Mouse (Mus musculus): ENCODE measurements at regions not wholly inside any gene's neighbourhood (a gene's known extent, or its start where the extent isn't known, plus 50 kb on each side); places are given as distances from the start of the nearest gene placed in this dataset.

DNA sequence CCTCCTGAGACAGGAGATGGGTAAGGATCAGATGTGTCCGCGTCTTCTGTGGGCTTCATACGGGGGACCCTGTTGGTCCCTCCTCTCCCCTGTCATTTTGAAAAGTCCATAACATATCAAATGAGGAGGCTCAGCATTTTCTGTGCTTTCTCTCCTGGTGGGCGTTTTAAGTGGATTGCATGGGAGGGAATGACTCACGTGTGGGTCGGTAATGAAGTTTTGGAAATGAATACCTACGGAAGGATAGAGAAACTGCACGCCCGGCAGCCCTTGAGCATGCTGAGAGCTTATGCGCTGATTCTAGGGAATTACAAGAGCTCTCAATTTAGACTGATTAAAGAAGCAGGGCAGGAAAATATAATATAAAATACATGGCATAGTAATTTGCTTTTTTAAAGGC lies 85.4 kb upstream of the 1700024P04Rik start:
- Histone ChIP-seq H3K4me2 (replicated peaks) (no peak overlapping the region), H3K27ac (no peak overlapping the region), H3K4me1 (replicated peaks) (peaks cover 10% of the 10 kb centered on the region), H3K9ac (no peak overlapping the region), H3K4me3 (replicated peaks) (no peak overlapping the region), H3K9me3 (no peaks in the 10 kb centered on the region), H3K27me3 (replicated peaks) (no peaks in the 10 kb centered on the region), H3K36me3 (no peaks in the 10 kb centered on the region)
- WGBS, result 95% methylated on average over 10 of the region's 10 CpGs
- no peak for ATAC-seq

DNA sequence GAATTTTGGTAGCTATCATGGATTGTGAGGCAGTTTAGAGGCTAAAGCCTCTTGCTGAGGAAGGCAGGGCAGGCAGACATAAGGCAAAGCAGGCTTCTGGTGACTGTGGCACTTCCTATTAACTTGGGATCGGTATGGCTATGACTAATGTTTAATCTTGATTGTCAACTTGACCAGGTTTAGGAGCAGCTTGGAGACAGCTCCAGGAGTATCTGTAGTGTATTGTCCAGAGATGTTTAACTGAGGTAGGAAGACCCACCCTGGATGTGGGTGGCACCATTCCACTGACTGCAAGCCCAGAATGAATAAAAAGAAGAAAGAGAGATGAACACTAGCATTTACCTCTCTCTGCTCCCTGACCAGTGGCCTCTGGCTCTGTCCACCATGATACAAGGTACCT lies 83.1 kb upstream of the 1700024P04Rik start:
- 80% methylated on average over 1 of the region's 1 CpGs for WGBS
- Histone ChIP-seq H3K27ac (no peak overlapping the region), H3K9ac (no peak overlapping the region), H3K27me3 (replicated peaks) (no peaks in the 10 kb centered on the region), H3K4me3 (replicated peaks) (no peak overlapping the region), H3K4me2 (replicated peaks) (no peak overlapping the region), H3K36me3 (no peaks in the 10 kb centered on the region), H3K4me1 (replicated peaks) (peaks cover 10% of the 10 kb centered on the region), H3K9me3 (no peaks in the 10 kb centered on the region)
- no peak for ATAC-seq

DNA sequence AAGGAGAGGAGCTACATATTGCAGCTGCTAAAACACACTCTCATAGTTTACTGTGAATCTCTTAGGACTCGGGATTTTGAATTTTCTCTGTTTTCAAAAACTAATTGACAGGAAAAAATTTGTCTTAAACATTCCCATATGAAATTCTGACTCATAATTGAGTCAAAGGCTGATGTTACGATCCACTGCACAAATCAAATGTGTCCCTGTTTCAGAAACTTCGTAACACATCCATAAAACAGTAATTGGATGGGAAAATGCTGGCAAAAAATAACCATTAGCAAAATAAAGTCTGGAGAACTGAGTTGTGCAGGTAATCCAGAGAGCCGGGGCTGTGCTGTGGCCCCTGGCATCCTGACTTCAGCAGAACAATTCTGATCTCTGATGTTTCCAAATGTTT lies 79.1 kb upstream of the 1700024P04Rik start:
- Histone ChIP-seq H3K4me1 (replicated peaks) (no peaks in the 10 kb centered on the region), H3K27me3 (replicated peaks) (no peaks in the 10 kb centered on the region), H3K4me2 (replicated peaks) (no peak overlapping the region), H3K4me3 (replicated peaks) (no peak overlapping the region), H3K9me3 (no peaks in the 10 kb centered on the region), H3K27ac (no peak overlapping the region), H3K9ac (no peak overlapping the region), H3K36me3 (no peaks in the 10 kb centered on the region)
- 70% methylated on average over 4 of the region's 4 CpGs for WGBS
- ATAC-seq, result no peak

DNA sequence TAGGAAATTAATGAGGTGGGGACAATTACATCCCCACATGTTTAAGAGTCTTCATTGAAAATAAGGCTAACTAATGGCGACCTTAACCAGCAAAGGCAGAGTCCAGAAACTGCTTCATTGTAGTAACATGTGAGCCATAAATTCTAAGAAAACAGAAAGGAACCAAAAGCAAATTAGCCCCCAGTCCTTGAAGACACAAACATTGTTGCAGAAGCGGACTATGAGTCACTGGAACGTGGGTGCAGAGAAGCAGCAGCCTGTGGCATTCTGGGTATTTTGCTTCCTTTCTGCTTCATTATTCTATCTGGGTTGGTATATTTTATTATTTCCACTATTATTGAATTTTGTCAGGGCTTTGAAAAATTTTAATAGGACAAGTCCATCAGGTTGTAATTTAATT lies 78.6 kb upstream of the 1700024P04Rik start:
- Histone ChIP-seq H3K27me3 (replicated peaks) (no peaks in the 10 kb centered on the region), H3K36me3 (no peaks in the 10 kb centered on the region), H3K4me3 (replicated peaks) (no peak overlapping the region), H3K9ac (no peak overlapping the region), H3K4me1 (replicated peaks) (no peaks in the 10 kb centered on the region), H3K9me3 (no peaks in the 10 kb centered on the region), H3K27ac (no peak overlapping the region), H3K4me2 (replicated peaks) (no peak overlapping the region)
- ATAC-seq, result 0 out of 2 replicates have a peak, but pooled peaks have one; percentile 10
- 59% methylated on average over 3 of the region's 3 CpGs for WGBS

DNA sequence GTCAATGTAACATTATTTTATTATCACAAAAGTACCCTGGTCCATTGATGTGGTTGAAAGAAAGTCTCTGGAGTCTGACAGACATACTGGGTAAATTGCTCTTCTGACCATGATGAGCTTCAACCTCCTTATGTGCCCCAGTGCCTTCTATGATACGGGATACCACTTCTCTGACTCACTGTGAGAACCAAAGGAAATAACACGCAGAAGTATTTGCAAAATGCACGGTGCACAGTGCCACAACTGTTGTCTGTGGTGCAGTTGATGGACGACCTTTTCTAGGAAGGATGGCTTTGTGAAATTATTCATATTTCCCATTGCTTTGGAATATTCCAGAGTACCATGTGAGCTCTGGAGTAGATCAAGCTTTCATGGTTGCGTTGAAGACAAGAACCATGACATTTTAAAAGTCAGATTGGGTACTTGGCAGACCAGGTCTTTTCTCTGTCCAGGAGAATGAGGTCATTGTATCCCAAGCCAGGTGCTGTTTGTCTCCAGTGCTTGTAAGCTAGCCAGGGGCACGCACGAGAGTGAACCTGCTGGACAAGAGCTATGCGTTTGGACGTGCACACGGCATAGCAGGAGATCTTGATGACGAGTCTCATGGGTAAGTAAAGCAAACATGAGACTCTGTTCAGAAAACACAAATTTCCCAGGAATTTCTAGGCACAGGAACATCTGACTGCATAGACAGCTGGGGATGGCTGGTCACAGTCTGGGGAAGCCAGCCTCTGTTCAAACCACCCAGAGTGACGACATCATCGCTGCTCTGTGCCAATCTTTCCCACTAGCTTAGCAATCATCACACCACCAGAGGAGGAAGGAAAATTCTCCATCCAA lies 74.0 kb upstream of the 1700024P04Rik start:
- Histone ChIP-seq H3K4me2 (replicated peaks) (no peak overlapping the region), H3K27ac (no peak overlapping the region), H3K4me3 (replicated peaks) (no peak overlapping the region), H3K9ac (no peak overlapping the region), H3K4me1 (replicated peaks) (peaks cover 10% of the 10 kb centered on the region; the same call in 1 of the 2 replicates), H3K9me3 (no peaks in the 10 kb centered on the region), H3K36me3 (no peaks in the 10 kb centered on the region), H3K27me3 (replicated peaks) (no peaks in the 10 kb centered on the region)
- 73% methylated on average over 13 of the region's 13 CpGs for WGBS
- ATAC-seq, result no peak

DNA sequence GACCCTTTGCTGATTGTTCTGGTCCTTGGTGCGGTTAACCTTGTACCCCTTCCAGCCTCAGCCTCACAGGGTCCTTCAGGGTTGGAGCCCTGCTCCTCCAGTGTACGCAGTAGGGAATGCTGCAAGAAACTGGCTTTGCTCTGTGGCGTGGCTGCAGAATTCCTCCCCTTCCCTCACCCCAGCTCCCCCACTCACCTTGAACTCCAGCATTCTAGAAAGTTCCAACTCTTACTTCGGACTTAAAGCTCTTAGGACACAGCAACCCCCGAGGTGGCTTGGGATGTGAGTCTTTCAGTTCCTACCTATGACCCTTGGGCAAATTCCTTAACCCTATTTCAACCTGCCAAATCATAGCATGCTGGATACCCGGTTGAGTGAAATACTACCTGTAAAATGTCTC lies 73.3 kb upstream of the 1700024P04Rik start:
- 74% methylated on average over 6 of the region's 6 CpGs for WGBS
- Histone ChIP-seq H3K9me3 (no peaks in the 10 kb centered on the region), H3K4me1 (replicated peaks) (peaks cover 10% of the 10 kb centered on the region; the same call in 1 of the 2 replicates), H3K36me3 (no peaks in the 10 kb centered on the region), H3K4me3 (replicated peaks) (no peak overlapping the region), H3K4me2 (replicated peaks) (no peak overlapping the region), H3K9ac (no peak overlapping the region), H3K27ac (no peak overlapping the region), H3K27me3 (replicated peaks) (no peaks in the 10 kb centered on the region)
- no peak for ATAC-seq

DNA sequence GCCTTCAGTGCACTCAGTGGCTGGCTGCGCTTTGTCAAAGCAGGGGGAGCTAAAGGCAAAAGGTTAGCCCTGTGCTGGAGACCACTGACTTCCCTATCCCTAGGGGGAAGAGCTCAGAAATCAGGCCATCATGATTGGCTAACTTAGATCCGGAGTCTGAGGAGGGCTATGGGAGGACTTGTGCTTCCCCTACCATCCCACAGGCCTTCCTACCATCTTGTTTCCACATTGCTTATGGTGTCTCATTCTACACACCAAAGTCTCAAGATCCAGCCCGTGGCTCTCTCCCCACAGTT lies 72.9 kb upstream of the 1700024P04Rik start:
- H3K27ac ChIP-seq, result no peak overlapping the region
- 60% methylated on average over 3 of the region's 3 CpGs for WGBS

DNA sequence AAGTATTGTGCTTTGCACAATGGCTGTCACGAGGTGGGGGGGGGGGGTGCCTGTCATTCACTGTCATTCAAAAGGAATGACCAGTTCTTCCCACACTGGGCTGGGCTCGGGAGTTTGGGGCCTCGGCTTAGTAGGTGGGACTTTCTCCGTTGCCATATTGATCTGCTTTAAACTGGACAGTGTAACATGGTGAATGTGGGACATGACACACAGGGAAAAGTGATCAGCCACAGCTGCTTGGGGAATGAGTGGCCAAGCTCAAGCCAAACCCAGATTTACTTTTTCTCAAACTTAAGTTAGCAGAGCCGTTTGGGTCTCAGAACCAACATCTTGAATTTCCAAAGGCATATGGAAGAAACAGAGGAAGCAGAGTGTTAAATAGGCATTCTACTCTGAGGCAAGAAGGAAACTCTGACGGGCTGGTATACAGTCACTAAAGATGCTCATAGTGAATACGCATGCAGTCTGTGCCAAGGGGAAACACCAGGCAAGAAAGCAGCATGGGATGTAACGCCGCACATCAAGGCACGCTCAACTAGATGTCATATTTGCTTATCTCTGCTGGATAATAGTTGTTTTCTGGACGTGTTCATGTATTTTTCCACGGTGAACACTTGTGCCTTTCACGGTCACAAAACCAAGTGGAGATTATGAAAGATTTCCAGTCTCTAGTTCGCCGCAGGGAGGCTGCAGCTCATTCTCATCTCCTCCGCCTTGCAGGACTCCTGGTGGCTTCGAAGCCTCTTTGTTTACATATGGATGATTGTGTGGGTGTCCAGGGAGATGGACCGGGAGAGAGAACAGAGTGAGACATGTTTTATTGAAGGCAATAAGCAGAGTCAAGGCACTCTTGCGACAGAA lies 72.3 kb upstream of the 1700024P04Rik start:
- Histone ChIP-seq H3K27ac (no peak overlapping the region), H3K9me3 (no peaks in the 10 kb centered on the region), H3K4me1 (replicated peaks) (peaks cover 10% of the 10 kb centered on the region; the same call in 1 of the 2 replicates), H3K36me3 (no peaks in the 10 kb centered on the region), H3K27me3 (replicated peaks) (no peaks in the 10 kb centered on the region), H3K4me3 (replicated peaks) (no peak overlapping the region), H3K4me2 (replicated peaks) (no peak overlapping the region), H3K9ac (no peak overlapping the region)
- WGBS, result 54% methylated on average over 19 of the region's 19 CpGs
- peak; percentile 27; the same call in 1 of the 2 replicates for ATAC-seq

More for the DNA sequence above, 72.9 kb upstream of the 1700024P04Rik start:
- Histone ChIP-seq H3K36me3 (no peaks in the 10 kb centered on the region), H3K9me3 (no peaks in the 10 kb centered on the region), H3K4me1 (replicated peaks) (peaks cover 10% of the 10 kb centered on the region; the same call in 1 of the 2 replicates), H3K4me3 (replicated peaks) (no peak overlapping the region), H3K9ac (no peak overlapping the region), H3K27me3 (replicated peaks) (no peaks in the 10 kb centered on the region), H3K4me2 (replicated peaks) (no peak overlapping the region)
- no peak for ATAC-seq

DNA sequence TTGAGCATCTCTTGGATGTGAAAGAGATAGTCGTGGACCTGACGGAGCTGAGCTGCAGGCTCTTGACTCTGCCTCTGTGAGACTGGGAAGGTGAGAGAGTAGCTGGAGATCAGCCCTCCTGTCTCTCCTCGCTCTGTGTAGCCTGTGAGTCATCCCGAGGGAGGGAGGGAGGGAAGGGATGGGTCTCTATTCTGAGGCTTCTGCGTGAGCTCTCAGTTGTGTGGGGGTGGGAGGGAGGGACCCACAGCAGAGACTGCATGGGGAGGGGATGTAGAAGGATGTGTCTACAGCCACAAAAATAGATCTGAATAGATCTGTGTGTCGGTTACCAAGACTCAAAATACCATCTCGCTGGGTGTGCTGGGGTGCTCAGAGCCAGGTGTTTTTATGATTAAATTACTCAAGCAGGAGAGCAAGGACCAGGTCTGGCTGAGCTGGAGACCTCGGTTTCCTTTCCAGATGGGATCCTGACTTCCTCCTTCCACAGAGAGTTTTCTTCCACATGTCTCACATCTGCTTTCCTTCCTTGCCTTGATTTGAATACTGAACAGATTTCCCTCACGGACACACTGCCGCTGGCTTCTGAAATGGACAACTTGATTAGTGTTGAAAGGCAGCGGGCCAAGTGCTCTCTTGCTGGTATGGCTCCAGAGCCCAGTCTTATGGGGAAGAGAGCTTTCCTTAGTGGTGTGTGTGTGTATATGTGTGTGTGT lies 71.4 kb upstream of the 1700024P04Rik start:
- peaks cover 10% of the 10 kb centered on the region; the same call in 1 of the 2 replicates for H3K4me1 ChIP-seq (replicated peaks)
- no peaks in the 10 kb centered on the region for H3K9me3 ChIP-seq
- H3K27ac ChIP-seq, result peak overlapping the region; percentile 27; the same call in 1 of the 2 replicates
- WGBS, result 30% methylated on average over 11 of the region's 11 CpGs
- no peak overlapping the region for H3K4me3 ChIP-seq (replicated peaks)
- H3K36me3 ChIP-seq, result no peaks in the 10 kb centered on the region
- H3K9ac ChIP-seq, result no peak overlapping the region
- H3K4me2 ChIP-seq (replicated peaks), result no peak overlapping the region
- no peaks in the 10 kb centered on the region for H3K27me3 ChIP-seq (replicated peaks)
- peak; percentile 83 for ATAC-seq

DNA sequence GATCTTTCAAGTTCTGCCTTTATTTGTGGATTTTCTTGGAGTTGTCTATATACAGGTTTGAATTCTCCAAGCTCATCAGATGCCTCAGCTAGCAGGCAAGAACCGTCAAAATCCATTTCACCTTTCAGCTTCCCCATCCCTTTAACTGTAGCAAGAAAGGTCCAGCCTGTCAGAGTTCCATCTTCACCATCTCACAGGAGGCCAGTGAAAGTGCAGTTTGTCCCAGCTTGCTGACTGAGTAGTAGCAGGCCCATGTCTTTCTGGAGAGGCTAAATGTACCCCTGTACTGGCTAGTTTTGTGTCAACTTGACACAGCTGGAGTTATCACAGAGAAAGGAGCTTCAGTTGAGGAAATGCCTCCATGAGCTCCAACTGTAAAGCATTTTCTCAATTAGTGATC lies 67.7 kb upstream of the 1700024P04Rik start:
- Histone ChIP-seq H3K4me3 (replicated peaks) (no peak overlapping the region), H3K9ac (no peak overlapping the region), H3K4me1 (replicated peaks) (peaks cover 6% of the 10 kb centered on the region; the same call in 1 of the 2 replicates), H3K9me3 (no peaks in the 10 kb centered on the region), H3K36me3 (no peaks in the 10 kb centered on the region), H3K4me2 (replicated peaks) (no peak overlapping the region), H3K27ac (no peak overlapping the region), H3K27me3 (replicated peaks) (no peaks in the 10 kb centered on the region)
- no peak for ATAC-seq
- 79% methylated on average over 1 of the region's 1 CpGs for WGBS

DNA sequence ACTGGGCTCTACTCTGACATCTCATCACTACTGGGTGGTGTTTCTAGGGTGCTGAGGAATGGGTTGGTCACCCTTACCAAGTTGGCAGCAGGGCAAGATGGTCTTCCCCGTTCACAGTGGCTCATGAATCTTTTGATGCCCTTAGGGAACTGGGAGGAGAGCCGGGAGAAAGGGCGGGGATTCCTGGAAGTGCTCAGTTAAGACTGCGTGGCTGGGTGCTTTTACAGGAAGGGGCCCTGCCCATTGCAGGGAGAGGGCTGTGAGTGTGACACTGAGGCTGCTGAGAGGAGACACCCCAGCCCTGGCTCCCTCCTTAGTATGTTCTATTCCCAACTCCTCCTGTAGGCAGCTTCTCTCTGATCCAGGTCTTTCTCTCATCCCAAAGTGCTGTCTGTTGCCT lies 65.3 kb upstream of the 1700024P04Rik start:
- peak; percentile 54; the same call in 1 of the 2 replicates for ATAC-seq
- Histone ChIP-seq H3K36me3 (no peaks in the 10 kb centered on the region), H3K27me3 (replicated peaks) (no peaks in the 10 kb centered on the region), H3K9ac (no peak overlapping the region), H3K4me1 (replicated peaks) (no peaks in the 10 kb centered on the region), H3K27ac (no peak overlapping the region), H3K4me3 (replicated peaks) (no peak overlapping the region), H3K9me3 (no peaks in the 10 kb centered on the region), H3K4me2 (replicated peaks) (no peak overlapping the region)
- 34% methylated on average over 4 of the region's 4 CpGs for WGBS

DNA sequence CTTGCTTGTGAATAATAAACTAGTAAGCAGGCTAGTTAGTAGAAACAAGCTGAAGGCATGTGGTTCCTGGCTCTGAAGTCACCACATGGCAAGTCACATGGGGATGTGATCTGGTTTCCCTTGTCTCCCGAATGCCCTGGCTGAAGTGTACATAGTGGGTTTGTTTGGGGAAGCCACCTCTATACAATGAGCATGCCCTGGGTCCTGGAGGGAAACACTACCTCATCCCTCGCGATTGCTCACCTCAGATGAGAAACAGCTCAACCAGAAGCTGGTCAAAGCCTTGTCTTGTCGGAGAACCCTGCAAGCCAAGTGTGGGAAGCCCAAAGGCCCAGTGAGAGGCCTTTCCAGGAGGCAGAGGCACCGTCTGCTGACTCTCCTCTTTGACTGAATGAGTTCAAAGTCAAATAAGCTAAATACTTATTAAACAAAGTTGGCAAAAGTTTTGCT lies 64.3 kb upstream of the 1700024P04Rik start:
- H3K4me2 ChIP-seq (replicated peaks), result no peak overlapping the region
- H3K4me3 ChIP-seq (replicated peaks), result no peak overlapping the region
- H3K27ac ChIP-seq, result peak overlapping the region; percentile 7; the same call in 1 of the 2 replicates
- H3K4me1 ChIP-seq (replicated peaks), result no peaks in the 10 kb centered on the region
- no peak overlapping the region for H3K9ac ChIP-seq
- WGBS, result 51% methylated on average over 5 of the region's 5 CpGs
- peak; percentile 64 for ATAC-seq
- H3K27me3 ChIP-seq (replicated peaks), result no peaks in the 10 kb centered on the region
- H3K9me3 ChIP-seq, result no peaks in the 10 kb centered on the region
- H3K36me3 ChIP-seq, result no peaks in the 10 kb centered on the region

All from intestine, embryonic 15.5 days (tissue).